Mouse (Mus musculus) brain, embryonic 14.5 days (tissue): Measurements from ENCODE around the gene Qsox2.

Experiments used
- CTCF ChIP-seq: fragments of 200-500 bp; IDR thresholded peaks from 2 replicates; pipeline ENCODE4 v1.5.1; 2012; ENCODE audit warnings: inconsistent platforms, mild to moderate bottlenecking, moderate library complexity, borderline replicate concordance; ENCODE audit not compliant: insufficient read depth, insufficient read length; ENCODE audit errors: extremely low read depth
- POLR2A ChIP-seq: fragments of 200-500 bp; IDR thresholded peaks from 2 replicates; pipeline ENCODE4 v1.6.1; 2012; ENCODE audit warnings: mild to moderate bottlenecking, inconsistent platforms, borderline replicate concordance; ENCODE audit not compliant: poor library complexity, insufficient read depth, insufficient read length, severe bottlenecking; ENCODE audit errors: extremely low read depth

DNA sequence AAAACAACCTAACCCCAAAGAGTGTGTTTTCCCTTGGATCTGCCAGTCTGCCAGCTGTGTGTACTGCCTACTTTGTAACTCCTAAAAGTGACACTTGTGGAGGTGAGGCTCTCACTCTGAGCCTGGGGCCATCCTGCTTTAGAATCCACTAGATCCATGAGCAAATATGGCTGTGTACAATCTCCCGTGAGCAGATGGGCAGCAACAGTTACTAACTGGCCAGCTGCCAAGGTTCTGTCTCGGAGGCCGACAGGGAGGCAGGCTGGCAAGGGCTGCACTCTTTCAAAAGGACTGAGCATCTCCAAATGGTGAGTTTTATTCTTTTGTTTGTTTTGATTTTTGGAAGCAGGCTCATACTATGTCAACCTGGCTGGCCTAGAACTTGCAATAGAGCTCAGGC is 22.8 kb downstream of the Qsox2 start:
- no peak for TF ChIP-seq CTCF
- TF ChIP-seq POLR2A = no peak
